Mouse (Mus musculus) kidney, postnatal 0 days (tissue): ENCODE data around the gene H1foo. TPM values are rescaled to one million over a fixed set of nuclear protein-coding genes. Genes with fewer than 3 reads are reported as not detected.

Experiments
- ATAC-seq: fragments of 200-750 bp; cut with Nextera tagmentation; replicated peaks from 2 replicates; pipeline ENCODE4 v1.8.0; 2017; ENCODE audit warnings: low read depth, moderate number of reproducible peaks, moderate TSS enrichment, moderate library complexity; ENCODE audit not compliant: low FRiP score
- DNase-seq: peaks from one replicate; pipeline ENCODE4 v3.0.0-alpha.2; 2016; ENCODE audit warnings: low spot score
- H3K27ac ChIP-seq: fragments of 300-500 bp; sonication (generic); 2 replicates; pipeline ENCODE4 v1.5.1; 2014; ENCODE audit warnings: mild to moderate bottlenecking
- H3K27me3 ChIP-seq: fragments of 300-500 bp; sonication (generic); 2 replicates; pipeline ENCODE4 v1.6.1; 2014; ENCODE audit warnings: low read length, mixed read lengths; ENCODE audit not compliant: insufficient read depth
- H3K36me3 ChIP-seq: fragments of 300-500 bp; sonication (generic); 2 replicates; pipeline ENCODE4 v1.6.1; 2014; ENCODE audit warnings: low read length, mixed read lengths; ENCODE audit not compliant: insufficient read depth
- H3K4me1 ChIP-seq: fragments of 300-500 bp; sonication (generic); replicated peaks from 2 replicates; pipeline ENCODE4 v1.6.1; 2014; ENCODE audit warnings: antibody characterized with exemption, low read length, mixed read lengths; ENCODE audit not compliant: insufficient read depth
- H3K4me2 ChIP-seq: fragments of 300-500 bp; sonication (generic); 2 replicates; pipeline ENCODE4 v1.6.1; 2014; ENCODE audit warnings: mild to moderate bottlenecking, low read length, moderate library complexity, mixed read lengths
- H3K4me3 ChIP-seq: fragments of 300-500 bp; sonication (generic); replicated peaks from 2 replicates; pipeline ENCODE4 v1.5.1; 2014; ENCODE audit warnings: low read depth, low read length
- H3K9ac ChIP-seq: fragments of 300-500 bp; sonication (generic); 2 replicates; pipeline ENCODE4 v1.6.1; 2014; ENCODE audit warnings: low read depth, low read length
- H3K9me3 ChIP-seq: fragments of 300-500 bp; sonication (generic); replicated peaks from 2 replicates; pipeline ENCODE4 v1.6.1; 2016; ENCODE audit warnings: low read length, inconsistent platforms, mixed read lengths
- CTCF ChIP-seq: IDR thresholded peaks from 2 replicates; pipeline ENCODE4 v1.5.1; 2016; ENCODE audit warnings: antibody characterized with exemption, low read depth, mild to moderate bottlenecking, moderate library complexity
- WGBS: fragments of 180-500 bp; shearing (Covaris S2); extraction: QIAGEN DNeasy Blood & Tissue Kit; methylation state at CpG from one replicate; pipeline ENCODE4 v1.1.7; 2014; 5-methylcytosine and 5-hydroxymethylcytosine counted together
- polyA plus RNA-seq: library from polyadenylated mRNA; unstranded; fragments of >200 nt; fragmentation: Nextera tagmentation; extraction: Ambion mirVana; gene quantifications from 2 replicates; pipeline ENCODE4 v1.2.1, GENCODE M21; 2015

The H1foo gene
- polyA plus RNA-seq, 1 experiment from 2014 or later: not detected

GRCm38 (mm10) chr6:115984580-115984979 is 39.8 kb downstream of the H1foo start:
- no peak for DNase-seq
- Histone ChIP-seq H3K9ac (no peak overlapping the region), H3K9me3 (no peaks in the 10 kb centered on the region), H3K27me3 (no peaks in the 10 kb centered on the region), H3K4me1 (peaks cover 54% of the 10 kb centered on the region), H3K4me2 (peak overlapping the region; percentile 40; the same call in 1 of the 2 replicates), H3K27ac (peak overlapping the region; percentile 85; the same call in 1 of the 2 replicates), H3K4me3 (no peak overlapping the region), H3K36me3 (no peaks in the 10 kb centered on the region)
- 47% methylated on average over 7 of the region's 7 CpGs for WGBS
- ATAC-seq: no peak
- TF ChIP-seq CTCF: no peak

GRCm38 (mm10) chr6:115985622-115986021 is 40.9 kb downstream of the H1foo start:
- Histone ChIP-seq H3K36me3 (no peaks in the 10 kb centered on the region), H3K27me3 (no peaks in the 10 kb centered on the region), H3K4me1 (peaks cover 54% of the 10 kb centered on the region), H3K9me3 (no peaks in the 10 kb centered on the region), H3K4me3 (0 out of 2 replicates have a peak overlapping the region, but pooled peaks have one; percentile 4), H3K9ac (0 out of 2 replicates have a peak overlapping the region, but pooled peaks have one; percentile 3), H3K4me2 (peak overlapping the region; percentile 40), H3K27ac (peak overlapping the region; percentile 57; the same call in 1 of the 2 replicates)
- no peak for ATAC-seq
- 38% methylated on average over 9 of the region's 9 CpGs for WGBS
- no peak for DNase-seq
- TF ChIP-seq CTCF: no peak

- H3K4me2 ChIP-seq: peak overlapping the region; percentile 40
- H3K27ac ChIP-seq: peak overlapping the region; percentile 57; the same call in 1 of the 2 replicates
- H3K4me1 ChIP-seq: peaks cover 58% of the 10 kb centered on the region
- no peaks in the 10 kb centered on the region for H3K36me3 ChIP-seq
- H3K4me3 ChIP-seq: no peak overlapping the region
- no peak for TF ChIP-seq CTCF
- WGBS: 43% methylated on average over 12 of the region's 12 CpGs
- H3K27me3 ChIP-seq: no peaks in the 10 kb centered on the region
- 0 out of 2 replicates have a peak overlapping the region, but pooled peaks have one; percentile 32 for H3K9ac ChIP-seq
- H3K9me3 ChIP-seq: no peaks in the 10 kb centered on the region
- ATAC-seq (no peak), DNase-seq (no peak)
These were observed 41.8 kb downstream of the H1foo start for GRCm38 (mm10) chr6:115986472-115987095.

- H3K9me3 ChIP-seq: no peaks in the 10 kb centered on the region
- TF ChIP-seq CTCF: no peak
These were observed 42.5 kb downstream of the H1foo start for GRCm38 (mm10) chr6:115987096-115987747.

GRCm38 (mm10) chr6:115989032-115989431 is 44.3 kb downstream of the H1foo start:
- Histone ChIP-seq H3K4me3 (0 out of 2 replicates have a peak overlapping the region, but pooled peaks have one; percentile 1), H3K4me2 (peak overlapping the region; percentile 82), H3K27me3 (no peaks in the 10 kb centered on the region; the same call in 1 of the 2 replicates), H3K4me1 (peaks cover 51% of the 10 kb centered on the region), H3K9ac (no peak overlapping the region), H3K36me3 (no peaks in the 10 kb centered on the region), H3K27ac (no peak overlapping the region), H3K9me3 (no peaks in the 10 kb centered on the region)
- 69% methylated on average over 5 of the region's 5 CpGs for WGBS
- no peak for TF ChIP-seq CTCF
- no peak for ATAC-seq
- no peak for DNase-seq

More at GRCm38 (mm10) chr6:115987096-115987747, 42.5 kb downstream of the H1foo start:
- WGBS: 49% methylated on average over 9 of the region's 9 CpGs
- H3K4me2 ChIP-seq: peak overlapping the region; percentile 40
- H3K4me3 ChIP-seq: no peak overlapping the region
- DNase-seq (no peak), ATAC-seq (no peak)
- peak overlapping the region; percentile 34; the same call in 1 of the 2 replicates for H3K27ac ChIP-seq
- peaks cover 63% of the 10 kb centered on the region for H3K4me1 ChIP-seq
- no peaks in the 10 kb centered on the region for H3K27me3 ChIP-seq
- no peak overlapping the region for H3K9ac ChIP-seq
- H3K36me3 ChIP-seq: no peaks in the 10 kb centered on the region

GRCm38 (mm10) chr6:115989607-115990006 is 44.9 kb downstream of the H1foo start:
- Histone ChIP-seq H3K27me3 (no peaks in the 10 kb centered on the region; the same call in 1 of the 2 replicates), H3K9ac (no peak overlapping the region), H3K4me1 (peaks cover 52% of the 10 kb centered on the region), H3K27ac (no peak overlapping the region), H3K4me2 (peak overlapping the region; percentile 82), H3K9me3 (no peaks in the 10 kb centered on the region), H3K4me3 (0 out of 2 replicates have a peak overlapping the region, but pooled peaks have one; percentile 70), H3K36me3 (no peaks in the 10 kb centered on the region)
- no peak for ATAC-seq
- TF ChIP-seq CTCF: no peak
- WGBS: 70% methylated on average over 4 of the region's 4 CpGs
- no peak for DNase-seq
